In genomic region chr1:38165696-38166095, GRCm38 (mm10) we compare ENCODE assay signal across 20 mouse cellular contexts. TPM values are rescaled to one million over a fixed set of nuclear protein-coding genes. Genes with fewer than 3 reads are reported as not detected.
DNase-seq lines count a peak whose midpoint lies in the region; ATAC-seq and TF ChIP-seq lines count a peak whose summit lies in the region.
"Had no signal": no experiment of that assay in that cellular context is flagged by ENCODE, and none has a peak within 500 bp of the region (broad histone marks: within the 10 kb centered on the region; RNA-seq: fewer than 3 reads in every experiment).

No protein-coding gene starts in this region.

- no peaks in the 10 kb centered on the region for H3K36me3 ChIP-seq in forebrain, embryonic 14.5 days (ENCODE audit: control insufficient read depth, insufficient read depth, low read length)
- no peaks in the 10 kb centered on the region for H3K36me3 ChIP-seq in forebrain, embryonic 13.5 days (ENCODE audit: poor library complexity, severe bottlenecking)
- H3K36me3 ChIP-seq: embryonic facial prominence, embryonic 15.5 days; forebrain, embryonic 10.5 days; heart, embryonic 13.5 days; hindbrain, embryonic 15.5 days had no signal

- H3K9me3 ChIP-seq in forebrain, embryonic 14.5 days (replicated peaks; ENCODE audit: control insufficient read depth, low read length): no peaks in the 10 kb centered on the region
- H3K9me3 ChIP-seq in forebrain, embryonic 13.5 days (replicated peaks): no peaks in the 10 kb centered on the region
- H3K9me3 ChIP-seq: embryonic facial prominence, embryonic 15.5 days; forebrain, embryonic 10.5 days; heart, embryonic 13.5 days; hindbrain, embryonic 15.5 days had no signal

- DNase-seq in forebrain, embryonic 14.5 days (ENCODE audit: low spot score): peak; percentile 51
- DNase-seq in left cerebral cortex, postnatal 25 days (ENCODE audit: low spot score in 2 of 2): peak; percentile 27 to 51
- DNase-seq in left cerebral cortex, adult 2 months (ENCODE audit: extremely low spot score in 1 of 2, low spot score in 2 of 2): no peak
- DNase-seq in right cerebral cortex, postnatal 14 days: peak; percentile 41
- DNase-seq in right cerebral cortex, postnatal 36 days (ENCODE audit: low spot score in 2 of 2): no peak
- no peak for DNase-seq in thymus, postnatal 25 days
- DNase-seq in Muller cell, postnatal 12 days (ENCODE audit: inconsistent ontology term): no peak
- DNase-seq: adrenal gland, postnatal 10 days; cerebellum, adult 18-20 months; cerebellum, adult 9-11 months; cerebellum, postnatal 36 days; gastrocnemius, postnatal 36 days; heart, adult 11 months; heart, postnatal 36 days had no signal

- ATAC-seq in forebrain, embryonic 14.5 days: no peak
- ATAC-seq in forebrain, embryonic 13.5 days: no peak

- no peak for TF ChIP-seq CTCF in left cerebral cortex, adult 2 months (IDR thresholded peaks at IDR 0.05)

- no peak overlapping the region for H3K27ac ChIP-seq in forebrain, embryonic 14.5 days (ENCODE audit: low read depth, low read length)
- no peak overlapping the region for H3K27ac ChIP-seq in forebrain, embryonic 13.5 days
- no peak overlapping the region for H3K27ac ChIP-seq in left cerebral cortex, adult 2 months
- H3K27ac ChIP-seq: embryonic facial prominence, embryonic 15.5 days; forebrain, embryonic 10.5 days; heart, embryonic 13.5 days; hindbrain, embryonic 15.5 days had no signal

- H3K27me3 ChIP-seq in forebrain, embryonic 14.5 days (replicated peaks; ENCODE audit: control insufficient read depth, insufficient read depth, low read length): no peaks in the 10 kb centered on the region
- no peaks in the 10 kb centered on the region for H3K27me3 ChIP-seq in forebrain, embryonic 13.5 days
- H3K27me3 ChIP-seq: embryonic facial prominence, embryonic 15.5 days; heart, embryonic 13.5 days; hindbrain, embryonic 15.5 days had no signal

- WGBS in forebrain, embryonic 14.5 days: 78% methylated on average over 2 of the region's 2 CpGs
- 65% methylated on average over 2 of the region's 2 CpGs for WGBS in forebrain, embryonic 13.5 days

- intact Hi-C loops in left cerebral cortex, postnatal 25 days (cut with DNase I): no loop called here
- intact Hi-C loops in left cerebral cortex, adult 2 months (cut with DNase I): no loop called here

- peaks cover 2% of the 10 kb centered on the region; the same call in 1 of the 2 replicates for H3K4me1 ChIP-seq in forebrain, embryonic 14.5 days (ENCODE audit: control insufficient read depth, insufficient read depth, low read length)
- H3K4me1 ChIP-seq in forebrain, embryonic 13.5 days: no peaks in the 10 kb centered on the region; the same call in 1 of the 2 replicates
- H3K4me1 ChIP-seq: embryonic facial prominence, embryonic 15.5 days; forebrain, embryonic 10.5 days had no signal

- no peak overlapping the region for H3K9ac ChIP-seq in forebrain, embryonic 14.5 days (ENCODE audit: low read length)
- H3K9ac ChIP-seq in forebrain, embryonic 13.5 days: no peak overlapping the region
- H3K9ac ChIP-seq: embryonic facial prominence, embryonic 15.5 days; heart, embryonic 13.5 days; hindbrain, embryonic 15.5 days had no signal

- H3K4me3 ChIP-seq in forebrain, embryonic 14.5 days (ENCODE audit: low read depth, low read length): no peak overlapping the region
- no peak overlapping the region for H3K4me3 ChIP-seq in forebrain, embryonic 13.5 days
- H3K4me3 ChIP-seq in left cerebral cortex, adult 2 months: no peak overlapping the region
- H3K4me3 ChIP-seq: embryonic facial prominence, embryonic 15.5 days; erythroblast, embryonic 14.5 days; forebrain, embryonic 10.5 days; heart, embryonic 13.5 days; hindbrain, embryonic 15.5 days had no signal

- no peak overlapping the region for H3K4me2 ChIP-seq in forebrain, embryonic 14.5 days (ENCODE audit: low read length)
- H3K4me2 ChIP-seq in forebrain, embryonic 13.5 days: no peak overlapping the region
- H3K4me2 ChIP-seq: embryonic facial prominence, embryonic 15.5 days; heart, embryonic 13.5 days; hindbrain, embryonic 15.5 days had no signal

RNA-seq across cellular contexts. Expression of gene Rev1, which starts 36.1 kb away (rescaled TPM):
- polyA plus RNA-seq in forebrain, embryonic 14.5 days (2014; fragmentation: Nextera tagmentation; extraction: Ambion mirVana): 23.4 and 28.9 TPM in 2 replicates
- 41.3 and 43.1 TPM in 2 replicates for polyA plus RNA-seq in forebrain, embryonic 13.5 days (2015; fragmentation: Nextera tagmentation; extraction: Ambion mirVana)
- 10 to 100 TPM; 29.3 to 36.7 TPM for total RNA-seq in left cerebral cortex, postnatal 25 days (2021)
- 10 to 100 TPM; 40.0 to 46.1 TPM for total RNA-seq in left cerebral cortex, adult 2 months (2021)

Comparison
In these comparisons a context has a peak if more than half of its experiments do, and no peak if none do; other contexts are left out.
1. DNase-seq: peak in forebrain, embryonic 14.5 days (single experiment), left cerebral cortex, postnatal 25 days (2 of 2) and right cerebral cortex, postnatal 14 days (single experiment); none in left cerebral cortex, adult 2 months (0 of 2), right cerebral cortex, postnatal 36 days (0 of 2), thymus, postnatal 25 days (single experiment) and Muller cell, postnatal 12 days (single experiment).